Mouse (Mus musculus): ENCODE measurements at regions not wholly inside any gene's neighbourhood (a gene's known extent, or its start where the extent isn't known, plus 50 kb on each side); places are given as distances from the start of the nearest gene placed in this dataset.

- no peak for DNase-seq (ENCODE audit: low spot score in 2 of 2)
Measured at GRCm38 (mm10) chr2:159019921-159020534, 225.4 kb downstream of the Dhx35 start.

- DNase-seq (ENCODE audit: low spot score in 2 of 2): no peak
Measured at GRCm38 (mm10) chr2:159032147-159032546, 237.5 kb downstream of the Dhx35 start.

GRCm38 (mm10) chr2:159039916-159040315, 245.3 kb downstream of the Dhx35 start:
- no peak for DNase-seq (ENCODE audit: low spot score in 2 of 2)

GRCm38 (mm10) chr2:159053534-159053933, 258.9 kb downstream of the Dhx35 start:
- peak in 1 of 2 experiments; percentile 16 for DNase-seq (ENCODE audit: low spot score in 2 of 2)

- DNase-seq (ENCODE audit: low spot score in 2 of 2): peak; percentile 25 to 64
Measured at GRCm38 (mm10) chr2:159053936-159054335, 259.3 kb downstream of the Dhx35 start.

- DNase-seq (ENCODE audit: low spot score in 2 of 2): no peak
Measured at GRCm38 (mm10) chr2:159054451-159054850, 259.8 kb downstream of the Dhx35 start.

GRCm38 (mm10) chr2:159055780-159056179, 261.2 kb downstream of the Dhx35 start:
- DNase-seq (ENCODE audit: low spot score in 2 of 2): no peak

- no peak for DNase-seq (ENCODE audit: low spot score in 2 of 2)
Measured at GRCm38 (mm10) chr2:159056960-159057359, 262.4 kb downstream of the Dhx35 start.

- no peak for DNase-seq (ENCODE audit: low spot score in 2 of 2)
Measured at GRCm38 (mm10) chr2:159057506-159057905, 262.9 kb downstream of the Dhx35 start.

GRCm38 (mm10) chr2:159062266-159062665, 267.7 kb downstream of the Dhx35 start:
- no peak for DNase-seq (ENCODE audit: low spot score in 2 of 2)

- no peak for DNase-seq (ENCODE audit: low spot score in 2 of 2)
Measured at GRCm38 (mm10) chr2:159062666-159063065, 268.1 kb downstream of the Dhx35 start.

GRCm38 (mm10) chr2:159064403-159064970, 269.9 kb downstream of the Dhx35 start:
- DNase-seq (ENCODE audit: low spot score in 2 of 2): no peak

GRCm38 (mm10) chr2:159067506-159067905, 272.9 kb downstream of the Dhx35 start:
- DNase-seq (ENCODE audit: low spot score in 2 of 2): no peak

GRCm38 (mm10) chr2:159068303-159069020, 273.9 kb downstream of the Dhx35 start:
- no peak for DNase-seq (ENCODE audit: low spot score in 2 of 2)

- DNase-seq (ENCODE audit: low spot score in 2 of 2): no peak
Measured at GRCm38 (mm10) chr2:159069180-159069579, 274.6 kb downstream of the Dhx35 start.

- no peak for DNase-seq (ENCODE audit: low spot score in 2 of 2)
Measured at GRCm38 (mm10) chr2:159072997-159073690, 278.5 kb downstream of the Dhx35 start.

GRCm38 (mm10) chr2:159079836-159080235, 285.2 kb downstream of the Dhx35 start:
- DNase-seq (ENCODE audit: low spot score in 2 of 2): no peak

GRCm38 (mm10) chr2:159080784-159081544, 286.4 kb downstream of the Dhx35 start:
- no peak for DNase-seq (ENCODE audit: low spot score in 2 of 2)

- DNase-seq (ENCODE audit: low spot score in 2 of 2): no peak
Measured at GRCm38 (mm10) chr2:159086836-159087235, 292.2 kb downstream of the Dhx35 start.

- no peak for DNase-seq (ENCODE audit: low spot score in 2 of 2)
Measured at GRCm38 (mm10) chr2:159088196-159088595, 293.6 kb downstream of the Dhx35 start.

GRCm38 (mm10) chr2:159096667-159097066, 302.1 kb downstream of the Dhx35 start:
- no peak for DNase-seq (ENCODE audit: low spot score in 2 of 2)

GRCm38 (mm10) chr2:159134042-159134441, 339.4 kb downstream of the Dhx35 start:
- no peak for DNase-seq (ENCODE audit: low spot score in 2 of 2)

Data from spleen, postnatal 4 days (tissue).